In genomic region chr10:77138304-77138703, GRCm38 (mm10) we compare ENCODE assay signal across 28 mouse cellular contexts. TPM values are rescaled to one million over a fixed set of nuclear protein-coding genes. Genes with fewer than 3 reads are reported as not detected.
DNase-seq lines count a peak whose midpoint lies in the region; ATAC-seq and TF ChIP-seq lines count a peak whose summit lies in the region.
"Had no signal": no experiment of that assay in that cellular context is flagged by ENCODE, and none has a peak within 500 bp of the region (broad histone marks: within the 10 kb centered on the region; RNA-seq: fewer than 3 reads in every experiment).

No protein-coding gene starts in this region.

- no peak for TF ChIP-seq CTCF in thymus, adult 2 months (IDR thresholded peaks at IDR 0.05; ENCODE audit: borderline replicate concordance, control insufficient read depth, extremely low read depth, insufficient read depth, low read length, poor library complexity)

- peaks cover 44% of the 10 kb centered on the region for H3K36me3 ChIP-seq in hindbrain, embryonic 10.5 days
- H3K36me3 ChIP-seq in hindbrain, embryonic 12.5 days = no peaks in the 10 kb centered on the region
- H3K36me3 ChIP-seq in ES-E14 (ENCODE audit: control insufficient read depth, insufficient read depth, low read length, poor library complexity, severe bottlenecking) = peaks cover 16% of the 10 kb centered on the region; the same call in 1 of the 2 replicates
- H3K36me3 ChIP-seq in embryonic facial prominence, embryonic 10.5 days (replicated peaks) = peaks cover 42% of the 10 kb centered on the region
- no peaks in the 10 kb centered on the region for H3K36me3 ChIP-seq in thymus, adult 2 months (ENCODE audit: control insufficient read depth, insufficient read depth, low read length)
- H3K36me3 ChIP-seq: liver, embryonic 12.5 days; midbrain, embryonic 13.5 days; stomach, embryonic 15.5 days had no signal

- no peak overlapping the region for H3K4me2 ChIP-seq in hindbrain, embryonic 12.5 days (replicated peaks)
- H3K4me2 ChIP-seq: embryonic facial prominence, embryonic 12.5 days; heart, embryonic 13.5 days; liver, embryonic 12.5 days; midbrain, embryonic 13.5 days; stomach, embryonic 15.5 days had no signal

- H3K4me1 ChIP-seq in hindbrain, embryonic 10.5 days (replicated peaks) = peaks cover 78% of the 10 kb centered on the region
- peaks cover 26% of the 10 kb centered on the region for H3K4me1 ChIP-seq in hindbrain, embryonic 12.5 days
- H3K4me1 ChIP-seq in ES-E14 (ENCODE audit: control insufficient read depth in 2 of 2, insufficient read depth in 2 of 2, low read length in 2 of 2, poor library complexity in 1 of 2) = peaks cover 10 to 52% of the 10 kb centered on the region in 2 experiments
- H3K4me1 ChIP-seq in embryonic facial prominence, embryonic 10.5 days = peaks cover 65% of the 10 kb centered on the region
- H3K4me1 ChIP-seq in thymus, adult 2 months (replicated peaks; ENCODE audit: control insufficient read depth, insufficient read depth, low read length) = no peaks in the 10 kb centered on the region

- no peak overlapping the region for H3K9ac ChIP-seq in hindbrain, embryonic 12.5 days
- H3K9ac ChIP-seq in ES-E14 (ENCODE audit: insufficient read depth, low read depth, low read length, poor library complexity, severe bottlenecking) = no peak overlapping the region
- H3K9ac ChIP-seq: embryonic facial prominence, embryonic 12.5 days; forebrain, postnatal 0 days; heart, embryonic 13.5 days; liver, embryonic 12.5 days; liver, postnatal 0 days; midbrain, embryonic 13.5 days; stomach, embryonic 15.5 days had no signal

- H3K9me3 ChIP-seq in hindbrain, embryonic 10.5 days = no peaks in the 10 kb centered on the region
- no peaks in the 10 kb centered on the region for H3K9me3 ChIP-seq in hindbrain, embryonic 12.5 days (replicated peaks)
- H3K9me3 ChIP-seq in ES-E14 (ENCODE audit: control insufficient read depth, insufficient read depth, low read depth, low read length) = no peaks in the 10 kb centered on the region
- no peaks in the 10 kb centered on the region for H3K9me3 ChIP-seq in embryonic facial prominence, embryonic 10.5 days
- H3K9me3 ChIP-seq: embryonic facial prominence, embryonic 12.5 days; heart, embryonic 13.5 days; liver, embryonic 12.5 days; midbrain, embryonic 13.5 days; stomach, embryonic 15.5 days had no signal

- peak overlapping the region; percentile 35 for H3K27ac ChIP-seq in hindbrain, embryonic 10.5 days
- H3K27ac ChIP-seq in hindbrain, embryonic 12.5 days = no peak overlapping the region
- peak overlapping the region; percentile 22; the same call in 1 of the 2 replicates for H3K27ac ChIP-seq in ES-E14 (ENCODE audit: insufficient read depth, low read depth, low read length, poor library complexity, severe bottlenecking)
- peak overlapping the region; percentile 41; the same call in 1 of the 2 replicates for H3K27ac ChIP-seq in embryonic facial prominence, embryonic 10.5 days (replicated peaks)
- H3K27ac ChIP-seq in thymus, adult 2 months (ENCODE audit: control insufficient read depth, insufficient read depth, low read length) = no peak overlapping the region
- H3K27ac ChIP-seq: embryonic facial prominence, embryonic 12.5 days; heart, embryonic 13.5 days; kidney, postnatal 0 days; midbrain, embryonic 13.5 days; stomach, embryonic 15.5 days had no signal

- TF ChIP-seq POLR2A in thymus, adult 2 months (IDR thresholded peaks at IDR 0.05; ENCODE audit: control insufficient read depth, extremely low read depth, insufficient read depth, low read length, poor library complexity) = no peak

- in situ Hi-C loops in ES-E14 (cut with MboI; ENCODE audit: low sequenced_read_pairs in 2 of 2, unreplicated experiment in 2 of 2) = loop anchor here in 1 of 2 experiments (10.0 kb wide), 1 partner anchor 116 kb away; the partner anchor contains the start of gene Pofut2

- no peaks in the 10 kb centered on the region for H3K27me3 ChIP-seq in hindbrain, embryonic 10.5 days (ENCODE audit: insufficient read depth, poor library complexity, severe bottlenecking)
- H3K27me3 ChIP-seq in hindbrain, embryonic 12.5 days = no peaks in the 10 kb centered on the region
- no peaks in the 10 kb centered on the region for H3K27me3 ChIP-seq in embryonic facial prominence, embryonic 10.5 days (replicated peaks; ENCODE audit: low read depth, poor library complexity, severe bottlenecking)
- no peaks in the 10 kb centered on the region for H3K27me3 ChIP-seq in thymus, adult 2 months (ENCODE audit: control insufficient read depth, insufficient read depth, low read length)
- H3K27me3 ChIP-seq: embryonic facial prominence, embryonic 12.5 days; heart, embryonic 13.5 days; liver, embryonic 12.5 days; midbrain, embryonic 13.5 days; stomach, embryonic 15.5 days had no signal

- H3K4me3 ChIP-seq in hindbrain, embryonic 10.5 days = no peak overlapping the region
- no peak overlapping the region for H3K4me3 ChIP-seq in hindbrain, embryonic 12.5 days
- no peak overlapping the region for H3K4me3 ChIP-seq in ES-E14 (ENCODE audit: insufficient read depth in 1 of 2, low read depth in 1 of 2, low read length in 2 of 2, poor library complexity in 1 of 2, severe bottlenecking in 1 of 2)
- H3K4me3 ChIP-seq in embryonic facial prominence, embryonic 10.5 days = no peak overlapping the region
- no peak overlapping the region for H3K4me3 ChIP-seq in thymus, adult 2 months (ENCODE audit: control insufficient read depth, insufficient read depth, low read length)
- H3K4me3 ChIP-seq: embryonic facial prominence, embryonic 12.5 days; heart, embryonic 13.5 days; liver, embryonic 12.5 days; midbrain, embryonic 13.5 days; stomach, embryonic 15.5 days had no signal

- peak; percentile 34 for DNase-seq in hindbrain, embryonic 10.5 days (ENCODE audit: low spot score)
- DNase-seq in ES-E14 (ENCODE audit: low read depth, low spot score) = no peak
- peak; percentile 53 for DNase-seq in embryonic facial prominence, embryonic 10.5 days (ENCODE audit: low spot score)
- DNase-seq in spleen, adult 18-20 months = no peak
- DNase-seq in right cerebral cortex, adult 18-20 months = no peak
- DNase-seq in thymus, adult 2 months = no peak
- DNase-seq: adrenal gland, postnatal 25 days; cerebellum, adult 11-12 months; cerebellum, adult 9-11 months; forebrain, postnatal 0 days; heart, postnatal 10 days; kidney, adult 8-10 months; kidney, postnatal 4 days; liver, postnatal 0 days; lung, postnatal 36 days; right cerebral cortex, postnatal 14 days; thymus, postnatal 25 days had no signal

- no peak for ATAC-seq in hindbrain, embryonic 12.5 days (ENCODE audit: low FRiP score)
- ATAC-seq: CD4-positive, CD25-positive, alpha-beta regulatory T cell, adult 4 months; forebrain, postnatal 0 days; hindbrain, embryonic 16.5 days; liver, embryonic 12.5 days; liver, postnatal 0 days; midbrain, embryonic 13.5 days had no signal

TF ChIP-seq in ES-E14, 5 proteins besides CTCF, POLR2A, EP300 and RAD21:
- TF ChIP-seq HCFC1 (IDR thresholded peaks at IDR 0.05; ENCODE audit: borderline replicate concordance, insufficient read depth, low read length) (no peak), ZC3H11A (IDR thresholded peaks at IDR 0.05; ENCODE audit: borderline replicate concordance, low read depth, low read length) (no peak), CHD2 (IDR thresholded peaks at IDR 0.05; ENCODE audit: low read depth, low read length) (no peak), ZNF384 (IDR thresholded peaks at IDR 0.05; ENCODE audit: low read depth, low read length) (no peak), MAFK (IDR thresholded peaks at IDR 0.05; ENCODE audit: insufficient read depth, low read depth, low read length) (no peak)

RNA-seq across cellular contexts. Expression of gene Col18a1, which starts 28.0 kb away (rescaled TPM):
- polyA plus RNA-seq in hindbrain, embryonic 10.5 days (2016; fragmentation: Nextera tagmentation; extraction: Ambion mirVana) = 147 and 167 TPM in 2 replicates
- polyA plus RNA-seq in hindbrain, embryonic 12.5 days (2016; fragmentation: Nextera tagmentation; extraction: Ambion mirVana) = 103 and 109 TPM in 2 replicates
- 414 and 791 TPM in 2 replicates for total RNA-seq in ES-E14 (2012; rRNA removed)
- 184 and 201 TPM in 2 replicates for polyA plus RNA-seq in embryonic facial prominence, embryonic 10.5 days (2016; fragmentation: Nextera tagmentation; extraction: Ambion mirVana)
- 19.8 and 20.7 TPM in 2 replicates for polyA plus RNA-seq in thymus, adult 2 months (2012; rRNA removed)
- total RNA-seq: megakaryocyte, adult 5-6 weeks; monocyte, adult 5-6 weeks had no signal

Comparison
In these comparisons a context has a peak if more than half of its experiments do, and no peak if none do; other contexts are left out.
1. H3K27ac ChIP-seq: peak in hindbrain, embryonic 10.5 days (single experiment), ES-E14 (single experiment) and embryonic facial prominence, embryonic 10.5 days (single experiment); none in hindbrain, embryonic 12.5 days (single experiment) and thymus, adult 2 months (single experiment).
2. DNase-seq: peak in hindbrain, embryonic 10.5 days (single experiment) and embryonic facial prominence, embryonic 10.5 days (single experiment); none in ES-E14 (single experiment), spleen, adult 18-20 months (0 of 2), right cerebral cortex, adult 18-20 months (single experiment) and thymus, adult 2 months (single experiment).